Mouse (Mus musculus): ENCODE measurements around the gene Klhl25. TPM values are rescaled to one million over a fixed set of nuclear protein-coding genes. Genes with fewer than 3 reads are reported as not detected.
A peak's percentile ranks its signal among the peaks of the same experiment; 100 is the strongest.

Gene Klhl25
- polyA plus RNA-seq, 1 experiment from 2014 or later, result 4.2 TPM

- Histone ChIP-seq H3K9ac (ENCODE audit: low read depth, low read length) (no peak overlapping the region), H3K9me3 (ENCODE audit: control insufficient read depth) (no peaks in the 10 kb centered on the region), H3K27ac (ENCODE audit: low read depth, low read length) (no peak overlapping the region), H3K4me1 (replicated peaks; ENCODE audit: control insufficient read depth, insufficient read depth, low read length) (no peaks in the 10 kb centered on the region), H3K27me3 (replicated peaks; ENCODE audit: control insufficient read depth, insufficient read depth, low read length) (no peaks in the 10 kb centered on the region), H3K4me3 (ENCODE audit: low read depth, low read length) (no peak overlapping the region), H3K36me3 (ENCODE audit: control insufficient read depth, insufficient read depth) (no peaks in the 10 kb centered on the region), H3K4me2 (replicated peaks; ENCODE audit: low read depth) (no peak overlapping the region)
- no peak for TF ChIP-seq CTCF (IDR thresholded peaks at IDR 0.05; ENCODE audit: low read depth)
- no peak for ATAC-seq
- 86% methylated on average over 5 of the region's 5 CpGs for WGBS
Measured at GRCm38 (mm10) chr7:75897041-75897440, 48.9 kb downstream of the Klhl25 start.

GRCm38 (mm10) chr7:75899102-75899501 is 51.0 kb downstream of the Klhl25 start:
- H3K4me1 ChIP-seq (replicated peaks; ENCODE audit: control insufficient read depth, insufficient read depth, low read length), result no peaks in the 10 kb centered on the region
- H3K9me3 ChIP-seq (ENCODE audit: control insufficient read depth), result no peaks in the 10 kb centered on the region
- no peak overlapping the region for H3K9ac ChIP-seq (ENCODE audit: low read depth, low read length)
- no peak for TF ChIP-seq CTCF (IDR thresholded peaks at IDR 0.05; ENCODE audit: low read depth)
- no peaks in the 10 kb centered on the region for H3K27me3 ChIP-seq (replicated peaks; ENCODE audit: control insufficient read depth, insufficient read depth, low read length)
- no peaks in the 10 kb centered on the region for H3K36me3 ChIP-seq (ENCODE audit: control insufficient read depth, insufficient read depth)
- H3K4me2 ChIP-seq (replicated peaks; ENCODE audit: low read depth), result no peak overlapping the region
- no peak overlapping the region for H3K27ac ChIP-seq (ENCODE audit: low read depth, low read length)
- H3K4me3 ChIP-seq (ENCODE audit: low read depth, low read length), result no peak overlapping the region
- WGBS, result 41% methylated on average over 6 of the region's 6 CpGs
- peak; percentile 60; the same call in 1 of the 2 replicates for ATAC-seq

- peak; percentile 70 for ATAC-seq
Measured at GRCm38 (mm10) chr7:75899517-75899916, 51.4 kb downstream of the Klhl25 start.

GRCm38 (mm10) chr7:75899954-75900353 is 51.8 kb downstream of the Klhl25 start:
- ATAC-seq, result no peak
- Histone ChIP-seq H3K9me3 (ENCODE audit: control insufficient read depth) (no peaks in the 10 kb centered on the region), H3K36me3 (ENCODE audit: control insufficient read depth, insufficient read depth) (no peaks in the 10 kb centered on the region), H3K27ac (ENCODE audit: low read depth, low read length) (no peak overlapping the region), H3K4me1 (replicated peaks; ENCODE audit: control insufficient read depth, insufficient read depth, low read length) (no peaks in the 10 kb centered on the region), H3K27me3 (replicated peaks; ENCODE audit: control insufficient read depth, insufficient read depth, low read length) (no peaks in the 10 kb centered on the region), H3K4me2 (replicated peaks; ENCODE audit: low read depth) (no peak overlapping the region), H3K9ac (ENCODE audit: low read depth, low read length) (no peak overlapping the region), H3K4me3 (ENCODE audit: low read depth, low read length) (no peak overlapping the region)
- TF ChIP-seq CTCF (IDR thresholded peaks at IDR 0.05; ENCODE audit: low read depth), result no peak
- 71% methylated on average over 4 of the region's 4 CpGs for WGBS

More at GRCm38 (mm10) chr7:75899517-75899916, 51.4 kb downstream of the Klhl25 start:
- Histone ChIP-seq H3K4me3 (ENCODE audit: low read depth, low read length) (no peak overlapping the region), H3K9ac (ENCODE audit: low read depth, low read length) (no peak overlapping the region), H3K9me3 (ENCODE audit: control insufficient read depth) (no peaks in the 10 kb centered on the region), H3K36me3 (ENCODE audit: control insufficient read depth, insufficient read depth) (no peaks in the 10 kb centered on the region), H3K27me3 (replicated peaks; ENCODE audit: control insufficient read depth, insufficient read depth, low read length) (no peaks in the 10 kb centered on the region), H3K4me2 (replicated peaks; ENCODE audit: low read depth) (no peak overlapping the region), H3K4me1 (replicated peaks; ENCODE audit: control insufficient read depth, insufficient read depth, low read length) (no peaks in the 10 kb centered on the region), H3K27ac (ENCODE audit: low read depth, low read length) (no peak overlapping the region)
- no peak for TF ChIP-seq CTCF (IDR thresholded peaks at IDR 0.05; ENCODE audit: low read depth)
- 31% methylated on average over 8 of the region's 8 CpGs for WGBS

- 40% methylated on average over 2 of the region's 2 CpGs for WGBS
- H3K4me1 ChIP-seq (replicated peaks; ENCODE audit: control insufficient read depth, insufficient read depth, low read length), result no peaks in the 10 kb centered on the region
- H3K36me3 ChIP-seq (ENCODE audit: control insufficient read depth, insufficient read depth), result no peaks in the 10 kb centered on the region
- H3K4me2 ChIP-seq (replicated peaks; ENCODE audit: low read depth), result no peak overlapping the region
- no peak overlapping the region for H3K4me3 ChIP-seq (ENCODE audit: low read depth, low read length)
- no peaks in the 10 kb centered on the region for H3K27me3 ChIP-seq (replicated peaks; ENCODE audit: control insufficient read depth, insufficient read depth, low read length)
- no peak overlapping the region for H3K9ac ChIP-seq (ENCODE audit: low read depth, low read length)
- TF ChIP-seq CTCF (IDR thresholded peaks at IDR 0.05; ENCODE audit: low read depth), result no peak
- H3K9me3 ChIP-seq (ENCODE audit: control insufficient read depth), result no peaks in the 10 kb centered on the region
- no peak for ATAC-seq
- H3K27ac ChIP-seq (ENCODE audit: low read depth, low read length), result no peak overlapping the region
Measured at GRCm38 (mm10) chr7:75905145-75905544, 57.0 kb downstream of the Klhl25 start.

GRCm38 (mm10) chr7:75910035-75910651 is 62.0 kb downstream of the Klhl25 start:
- peak; percentile 45; the same call in 1 of the 2 replicates for ATAC-seq
- Histone ChIP-seq H3K36me3 (ENCODE audit: control insufficient read depth, insufficient read depth) (no peaks in the 10 kb centered on the region), H3K27me3 (replicated peaks; ENCODE audit: control insufficient read depth, insufficient read depth, low read length) (no peaks in the 10 kb centered on the region), H3K4me2 (replicated peaks; ENCODE audit: low read depth) (peak overlapping the region; percentile 55), H3K9me3 (ENCODE audit: control insufficient read depth) (no peaks in the 10 kb centered on the region), H3K4me3 (ENCODE audit: low read depth, low read length) (peak overlapping the region; percentile 22; the same call in 1 of the 2 replicates), H3K27ac (ENCODE audit: low read depth, low read length) (no peak overlapping the region), H3K9ac (ENCODE audit: low read depth, low read length) (no peak overlapping the region), H3K4me1 (replicated peaks; ENCODE audit: control insufficient read depth, insufficient read depth, low read length) (no peaks in the 10 kb centered on the region)
- 5% methylated on average over 11 of the region's 11 CpGs for WGBS
- peak; percentile 93 for TF ChIP-seq CTCF (IDR thresholded peaks at IDR 0.05; ENCODE audit: low read depth)
